Mouse (Mus musculus) megakaryocyte, embryonic 14.5 days (primary cell): ENCODE data around the gene Dnmt3a.

ENCODE experiments used
- FLI1 ChIP-seq: IDR thresholded peaks from 2 replicates; pipeline ENCODE4 v1.6.1; 2012; ENCODE audit warnings: low read length, inconsistent platforms, mixed read lengths
- GATA1 ChIP-seq: IDR thresholded peaks from 3 replicates; pipeline ENCODE4 v1.6.1; 2012; ENCODE audit warnings: mixed read lengths, low read length, inconsistent platforms, borderline replicate concordance

GRCm38 (mm10) chr12:3917668-3918341 is 112.0 kb downstream of the Dnmt3a start:
- TF ChIP-seq GATA1 (no peak), FLI1 (no peak)
